Mouse (Mus musculus) MEL (cell line): ENCODE results near the gene Snd1. TPM values are rescaled to one million over a fixed set of nuclear protein-coding genes. Genes with fewer than 3 reads are reported as not detected.

Experiments used
- DNase-seq: peaks from one replicate; pipeline ENCODE4 v3.0.0; 2011; ENCODE audit warnings: low read depth, low spot score
- H3K27ac ChIP-seq: 2 replicates; pipeline ENCODE4 v1.5.1; 2012; ENCODE audit warnings: low read depth, mild to moderate bottlenecking, control low read depth, low read length, moderate library complexity; ENCODE audit not compliant: control insufficient read depth
- H3K27me3 ChIP-seq, 2 experiments: fragments of 150-350 bp in 1 of 2; sonication (generic) in 1 of 2; 2 replicates each; pipeline ENCODE4 v1.6.1; 2012; ENCODE audit warnings: low read length in 2 of 2, mild to moderate bottlenecking in 2 of 2, improper control_type of control experiment in 1 of 2, moderate library complexity in 1 of 2; ENCODE audit not compliant: insufficient read depth in 2 of 2, control insufficient read depth in 1 of 2
- H3K36me3 ChIP-seq, 2 experiments: 2 replicates each; pipeline ENCODE4 v1.6.1; 2012 to 2014; ENCODE audit warnings: low read length in 2 of 2, improper control_type of control experiment in 1 of 2, inconsistent platforms in 1 of 2, mild to moderate bottlenecking in 1 of 2; ENCODE audit not compliant: insufficient read depth in 2 of 2, control insufficient read depth in 1 of 2
- H3K4me1 ChIP-seq, 2 experiments: fragments of 150-350 bp in 1 of 2; sonication (generic) in 1 of 2; 2 replicates each; pipeline ENCODE4 v1.6.1; 2012; ENCODE audit warnings: low read length in 2 of 2, improper control_type of control experiment in 1 of 2, mild to moderate bottlenecking in 1 of 2; ENCODE audit not compliant: insufficient read depth in 2 of 2, control insufficient read depth in 1 of 2
- H3K4me3 ChIP-seq, 2 experiments: fragments of 150-350 bp in 1 of 2; sonication (generic) in 1 of 2; 2 replicates each; pipeline ENCODE4 v1.5.1; 2012; ENCODE audit warnings: low read depth in 2 of 2, low read length in 2 of 2, mild to moderate bottlenecking in 2 of 2, moderate library complexity in 2 of 2, control low read depth in 1 of 2, improper control_type of control experiment in 1 of 2; ENCODE audit not compliant: control insufficient read depth in 1 of 2, insufficient read depth in 1 of 2
- H3K79me2 ChIP-seq: 2 replicates; pipeline ENCODE4 v1.6.1; 2012; ENCODE audit warnings: mild to moderate bottlenecking, low read length, moderate library complexity; ENCODE audit not compliant: control insufficient read depth, poor library complexity, insufficient read depth
- H3K9ac ChIP-seq: 2 replicates; pipeline ENCODE4 v1.6.1; 2012; ENCODE audit warnings: low read depth, mild to moderate bottlenecking, control low read depth, low read length, moderate library complexity; ENCODE audit not compliant: control insufficient read depth, poor library complexity, severe bottlenecking
- H3K9me3 ChIP-seq: fragments of 150-350 bp; sonication (generic); replicated peaks from 2 replicates; pipeline ENCODE4 v1.6.1; 2012; ENCODE audit warnings: mild to moderate bottlenecking, low read length, improper control_type of control experiment, moderate library complexity; ENCODE audit not compliant: insufficient read depth
- BHLHE40 ChIP-seq: IDR thresholded peaks from 2 replicates; pipeline ENCODE4 v1.6.1; 2012; ENCODE audit warnings: low read depth, mild to moderate bottlenecking, inconsistent platforms, low read length, improper control_type of control experiment, borderline replicate concordance
- CHD2 ChIP-seq: IDR thresholded peaks from 2 replicates; pipeline ENCODE4 v1.6.1; 2011; ENCODE audit warnings: low read length, improper control_type of control experiment
- ELF1 ChIP-seq: IDR thresholded peaks from 2 replicates; pipeline ENCODE4 v1.6.1; 2014; ENCODE audit warnings: low read depth, mild to moderate bottlenecking, inconsistent platforms, low read length, improper control_type of control experiment, moderate library complexity
- JUND ChIP-seq: IDR thresholded peaks from 2 replicates; pipeline ENCODE4 v1.6.1; 2011; ENCODE audit warnings: low read depth, mild to moderate bottlenecking, improper control_type of control experiment, low read length
- KAT2A ChIP-seq: conservative IDR thresholded peaks from 2 replicates; pipeline ENCODE4 v1.6.1; 2012; ENCODE audit warnings: low read depth, low read length, improper control_type of control experiment, inconsistent platforms
- MAZ ChIP-seq: IDR thresholded peaks from 2 replicates; pipeline ENCODE4 v1.6.1; 2012; ENCODE audit warnings: low read depth, mild to moderate bottlenecking, inconsistent platforms, low read length, improper control_type of control experiment
- MEF2A ChIP-seq: IDR thresholded peaks from 2 replicates; pipeline ENCODE4 v1.6.1; 2014; ENCODE audit warnings: low read depth, mild to moderate bottlenecking, inconsistent platforms, low read length, improper control_type of control experiment; ENCODE audit not compliant: poor library complexity, insufficient replicate concordance, severe bottlenecking; ENCODE audit errors: extremely low read depth
- MYB ChIP-seq: IDR thresholded peaks from 2 replicates; pipeline ENCODE4 v1.6.1; 2011; ENCODE audit warnings: mild to moderate bottlenecking, low read depth, low read length, improper control_type of control experiment
- NELFE ChIP-seq: IDR thresholded peaks from 2 replicates; pipeline ENCODE4 v1.6.1; 2011; ENCODE audit warnings: low read depth, low read length, improper control_type of control experiment
- POLR2AphosphoS5 ChIP-seq: IDR thresholded peaks from 2 replicates; pipeline ENCODE4 v1.6.1; 2012; ENCODE audit warnings: low read depth, borderline replicate concordance, mild to moderate bottlenecking, inconsistent platforms, low read length, moderate library complexity, mixed read lengths
- RAD21 ChIP-seq: IDR thresholded peaks from 2 replicates; pipeline ENCODE4 v1.6.1; 2011; ENCODE audit warnings: mild to moderate bottlenecking, low read depth, low read length, improper control_type of control experiment
- SIN3A ChIP-seq: IDR thresholded peaks from 2 replicates; pipeline ENCODE4 v1.6.1; 2012; ENCODE audit warnings: low read length, improper control_type of control experiment, inconsistent platforms
- SMC3 ChIP-seq: IDR thresholded peaks from 2 replicates; pipeline ENCODE4 v1.6.1; 2011; ENCODE audit warnings: low read depth, low read length, improper control_type of control experiment
- UBTF ChIP-seq: IDR thresholded peaks from 2 replicates; pipeline ENCODE4 v1.6.1; 2012; ENCODE audit warnings: low read depth, mild to moderate bottlenecking, inconsistent platforms, low read length, improper control_type of control experiment, moderate library complexity, borderline replicate concordance; ENCODE audit not compliant: insufficient read depth
- USF1 ChIP-seq: IDR thresholded peaks from 2 replicates; pipeline ENCODE4 v1.6.1; 2014; ENCODE audit warnings: low read depth, mild to moderate bottlenecking, inconsistent platforms, low read length, improper control_type of control experiment, moderate library complexity
- USF2 ChIP-seq, 2 experiments: IDR thresholded peaks; 2 replicates each; pipeline ENCODE4 v1.6.1; 2011 to 2012; ENCODE audit warnings: improper control_type of control experiment in 2 of 2, low read length in 2 of 2, borderline replicate concordance in 1 of 2, inconsistent platforms in 1 of 2, low read depth in 1 of 2, mild to moderate bottlenecking in 1 of 2; ENCODE audit not compliant: insufficient read depth in 1 of 2
- ZC3H11A ChIP-seq: IDR thresholded peaks from 2 replicates; pipeline ENCODE4 v1.6.1; 2012; ENCODE audit warnings: low read depth, mild to moderate bottlenecking, inconsistent platforms, low read length, improper control_type of control experiment
- ZNF384 ChIP-seq: IDR thresholded peaks from 2 replicates; pipeline ENCODE4 v1.6.1; 2012; ENCODE audit warnings: low read depth, mild to moderate bottlenecking, inconsistent platforms, low read length, improper control_type of control experiment
- polyA plus RNA-seq, 2 experiments: library from polyadenylated mRNA; stranded (reverse) in 1 of 2; unstranded in 1 of 2; fragments of >175 nt in 1 of 2; fragments of >200 nt in 1 of 2; gene quantifications; 2 replicates each; pipeline versions ENCODE4 v1.2.1 to v1.2.4; 2012; ENCODE audit warnings: low replicate concordance in 2 of 2, low read depth in 1 of 2; ENCODE audit not compliant: insufficient read length in 2 of 2, insufficient read depth in 1 of 2, missing spikeins in 1 of 2
- total RNA-seq: library from RNA; depleted of rRNA; stranded (reverse); fragments of 300-350 nt; gene quantifications from 2 replicates; pipeline ENCODE4 v1.2.3, GENCODE M21; 2012

Snd1 gene
- total and polyA plus RNA-seq, 3 experiments, result 192 to 280 TPM; not detected in 1

- Histone ChIP-seq H3K79me2 (no peaks in the 10 kb centered on the region), H3K4me1 (peaks cover 12 to 19% of the 10 kb centered on the region in 2 experiments), H3K27ac (no peak overlapping the region), H3K9ac (no peak overlapping the region), H3K4me3 (no peak overlapping the region), H3K36me3 (peaks cover 3 to 20% of the 10 kb centered on the region in 2 experiments), H3K27me3 (no peaks in the 10 kb centered on the region), H3K9me3 (no peaks in the 10 kb centered on the region)
- TF ChIP-seq ELF1 (no peak), RAD21 (no peak), CHD2 (no peak), KAT2A (no peak)
- DNase-seq, result no peak
Observed at GRCm38 (mm10) chr6:28860922-28861321, 386.0 kb downstream of the Snd1 start.

- TF ChIP-seq MYB, result no peak
- no peak for TF ChIP-seq MEF2A
- TF ChIP-seq NELFE, result no peak
- H3K79me2 ChIP-seq, result no peaks in the 10 kb centered on the region
- H3K36me3 ChIP-seq, result peaks cover 3 to 20% of the 10 kb centered on the region in 2 experiments
- no peak overlapping the region for H3K4me3 ChIP-seq
- H3K9me3 ChIP-seq, result no peaks in the 10 kb centered on the region
- no peak for DNase-seq
- H3K9ac ChIP-seq, result no peak overlapping the region
- H3K4me1 ChIP-seq, result peaks cover 4 to 20% of the 10 kb centered on the region in 2 experiments
- H3K27me3 ChIP-seq, result no peaks in the 10 kb centered on the region
- no peak overlapping the region for H3K27ac ChIP-seq
Observed at GRCm38 (mm10) chr6:28862304-28862703, 387.4 kb downstream of the Snd1 start.

GRCm38 (mm10) chr6:28864684-28865083, 389.7 kb downstream of the Snd1 start:
- Histone ChIP-seq H3K9me3 (no peaks in the 10 kb centered on the region), H3K27me3 (no peaks in the 10 kb centered on the region), H3K9ac (no peak overlapping the region), H3K4me3 (no peak overlapping the region), H3K4me1 (peaks cover 3 to 19% of the 10 kb centered on the region in 2 experiments), H3K36me3 (peaks cover 0 to 16% of the 10 kb centered on the region in 2 experiments; a peak in 3 of 4 replicates), H3K27ac (no peak overlapping the region), H3K79me2 (no peaks in the 10 kb centered on the region)
- no peak for TF ChIP-seq MAZ
- TF ChIP-seq ZNF384, result no peak
- TF ChIP-seq USF2 (IDR thresholded peaks at IDR 0.05; ENCODE audit: borderline replicate concordance in 1 of 2, insufficient read depth in 1 of 2, low read depth in 1 of 2, low read length in 2 of 2), result no peak
- TF ChIP-seq MYB, result no peak
- no peak for TF ChIP-seq POLR2AphosphoS5
- TF ChIP-seq SIN3A, result no peak
- no peak for TF ChIP-seq ZC3H11A
- no peak for TF ChIP-seq UBTF
- no peak for TF ChIP-seq CHD2
- TF ChIP-seq USF1, result no peak
- TF ChIP-seq JUND, result no peak
- TF ChIP-seq SMC3, result no peak
- no peak for TF ChIP-seq BHLHE40
- DNase-seq, result no peak
